Mouse (Mus musculus): ENCODE data around the gene Cyp51. TPM values are rescaled to one million over a fixed set of nuclear protein-coding genes. Genes with fewer than 3 reads are reported as not detected.

Cyp51 gene
- polyA plus RNA-seq, 1 experiment from 2014 or later: 115 TPM

GRCm38 (mm10) chr5:4080861-4081260 is 23.7 kb downstream of the Cyp51 start:
- H3K4me1 ChIP-seq (replicated peaks): no peaks in the 10 kb centered on the region
- 90% methylated on average over 2 of the region's 2 CpGs for WGBS

GRCm38 (mm10) chr5:4079086-4079485 is 25.5 kb downstream of the Cyp51 start:
- H3K27me3 ChIP-seq: no peaks in the 10 kb centered on the region
- H3K9me3 ChIP-seq: no peaks in the 10 kb centered on the region
- 92% methylated on average over 3 of the region's 3 CpGs for WGBS
- no peak overlapping the region for H3K9ac ChIP-seq
- no peak overlapping the region for H3K4me2 ChIP-seq
- H3K27ac ChIP-seq (replicated peaks): no peak overlapping the region
- no peak for ATAC-seq (ENCODE audit: low read depth)
- peaks cover 80% of the 10 kb centered on the region for H3K36me3 ChIP-seq
- no peak overlapping the region for H3K4me3 ChIP-seq
- H3K4me1 ChIP-seq (replicated peaks): no peaks in the 10 kb centered on the region

More at GRCm38 (mm10) chr5:4080861-4081260, 23.7 kb downstream of the Cyp51 start:
- Histone ChIP-seq H3K4me3 (no peak overlapping the region), H3K9ac (no peak overlapping the region), H3K4me2 (no peak overlapping the region), H3K36me3 (peaks cover 90% of the 10 kb centered on the region), H3K27ac (replicated peaks) (no peak overlapping the region), H3K27me3 (no peaks in the 10 kb centered on the region), H3K9me3 (no peaks in the 10 kb centered on the region)
- ATAC-seq (ENCODE audit: low read depth): no peak

GRCm38 (mm10) chr5:4067203-4067602 is 37.3 kb downstream of the Cyp51 start:
- H3K36me3 ChIP-seq: peaks cover 97% of the 10 kb centered on the region
- 94% methylated on average over 3 of the region's 3 CpGs for WGBS

GRCm38 (mm10) chr5:4066476-4067115 is 38.0 kb downstream of the Cyp51 start:
- H3K36me3 ChIP-seq: peaks cover 97% of the 10 kb centered on the region
- no peaks in the 10 kb centered on the region for H3K27me3 ChIP-seq
- no peak overlapping the region for H3K4me3 ChIP-seq
- no peak overlapping the region for H3K27ac ChIP-seq (replicated peaks)
- 96% methylated on average over 18 of the region's 18 CpGs for WGBS
- H3K9ac ChIP-seq: no peak overlapping the region
- no peak overlapping the region for H3K4me2 ChIP-seq
- no peaks in the 10 kb centered on the region for H3K4me1 ChIP-seq (replicated peaks)
- no peaks in the 10 kb centered on the region for H3K9me3 ChIP-seq
- peak; percentile 27; the same call in 1 of the 2 replicates for ATAC-seq (ENCODE audit: low read depth)

More at GRCm38 (mm10) chr5:4067203-4067602, 37.3 kb downstream of the Cyp51 start:
- no peak for ATAC-seq (ENCODE audit: low read depth)
- no peaks in the 10 kb centered on the region for H3K4me1 ChIP-seq (replicated peaks)
- no peak overlapping the region for H3K27ac ChIP-seq (replicated peaks)
- H3K9me3 ChIP-seq: no peaks in the 10 kb centered on the region
- H3K9ac ChIP-seq: no peak overlapping the region
- no peaks in the 10 kb centered on the region for H3K27me3 ChIP-seq
- H3K4me2 ChIP-seq: no peak overlapping the region
- no peak overlapping the region for H3K4me3 ChIP-seq

GRCm38 (mm10) chr5:4060313-4060712 is 44.2 kb downstream of the Cyp51 start:
- Histone ChIP-seq H3K4me3 (no peak overlapping the region), H3K27ac (replicated peaks) (no peak overlapping the region), H3K4me2 (no peak overlapping the region), H3K36me3 (peaks cover 90% of the 10 kb centered on the region), H3K9me3 (no peaks in the 10 kb centered on the region), H3K27me3 (no peaks in the 10 kb centered on the region), H3K4me1 (replicated peaks) (no peaks in the 10 kb centered on the region), H3K9ac (no peak overlapping the region)
- 95% methylated on average over 8 of the region's 8 CpGs for WGBS
- no peak for ATAC-seq (ENCODE audit: low read depth)

- Histone ChIP-seq H3K9me3 (no peaks in the 10 kb centered on the region), H3K4me1 (replicated peaks) (no peaks in the 10 kb centered on the region), H3K27me3 (no peaks in the 10 kb centered on the region), H3K4me2 (no peak overlapping the region), H3K9ac (no peak overlapping the region), H3K4me3 (no peak overlapping the region), H3K27ac (replicated peaks) (no peak overlapping the region), H3K36me3 (peaks cover 84% of the 10 kb centered on the region)
- no peak for ATAC-seq (ENCODE audit: low read depth)
- WGBS: 99% methylated on average over 2 of the region's 2 CpGs
These were observed 63.6 kb downstream of the Cyp51 start for GRCm38 (mm10) chr5:4040922-4041321.

GRCm38 (mm10) chr5:4040372-4040771 is 64.2 kb downstream of the Cyp51 start:
- no peak for ATAC-seq (ENCODE audit: low read depth)
- H3K9ac ChIP-seq: no peak overlapping the region
- 90% methylated on average over 6 of the region's 6 CpGs for WGBS
- H3K27ac ChIP-seq (replicated peaks): no peak overlapping the region
- peaks cover 85% of the 10 kb centered on the region for H3K36me3 ChIP-seq
- H3K4me1 ChIP-seq (replicated peaks): no peaks in the 10 kb centered on the region
- H3K9me3 ChIP-seq: no peaks in the 10 kb centered on the region
- no peak overlapping the region for H3K4me2 ChIP-seq
- H3K4me3 ChIP-seq: no peak overlapping the region
- H3K27me3 ChIP-seq: no peaks in the 10 kb centered on the region

GRCm38 (mm10) chr5:4039351-4039750 is 65.2 kb downstream of the Cyp51 start:
- no peak overlapping the region for H3K4me3 ChIP-seq
- 87% methylated on average over 8 of the region's 8 CpGs for WGBS
- no peaks in the 10 kb centered on the region for H3K27me3 ChIP-seq
- ATAC-seq (ENCODE audit: low read depth): no peak
- no peak overlapping the region for H3K4me2 ChIP-seq
- H3K4me1 ChIP-seq (replicated peaks): no peaks in the 10 kb centered on the region
- H3K9me3 ChIP-seq: no peaks in the 10 kb centered on the region
- peaks cover 86% of the 10 kb centered on the region for H3K36me3 ChIP-seq
- no peak overlapping the region for H3K27ac ChIP-seq (replicated peaks)
- H3K9ac ChIP-seq: no peak overlapping the region

GRCm38 (mm10) chr5:4036686-4037085 is 67.9 kb downstream of the Cyp51 start:
- ATAC-seq (ENCODE audit: low read depth): no peak
- Histone ChIP-seq H3K4me2 (no peak overlapping the region), H3K4me3 (no peak overlapping the region), H3K4me1 (replicated peaks) (no peaks in the 10 kb centered on the region), H3K36me3 (peaks cover 84% of the 10 kb centered on the region), H3K9ac (no peak overlapping the region), H3K27ac (replicated peaks) (no peak overlapping the region), H3K27me3 (no peaks in the 10 kb centered on the region), H3K9me3 (no peaks in the 10 kb centered on the region)
- 95% methylated on average over 9 of the region's 9 CpGs for WGBS

GRCm38 (mm10) chr5:4031846-4032245 is 72.7 kb downstream of the Cyp51 start:
- WGBS: 80% methylated on average over 4 of the region's 4 CpGs
- no peak overlapping the region for H3K4me2 ChIP-seq
- H3K4me3 ChIP-seq: no peak overlapping the region
- H3K4me1 ChIP-seq (replicated peaks): no peaks in the 10 kb centered on the region
- H3K9ac ChIP-seq: no peak overlapping the region
- H3K27me3 ChIP-seq: no peaks in the 10 kb centered on the region
- H3K27ac ChIP-seq (replicated peaks): no peak overlapping the region
- ATAC-seq (ENCODE audit: low read depth): no peak
- peaks cover 66% of the 10 kb centered on the region for H3K36me3 ChIP-seq
- no peaks in the 10 kb centered on the region for H3K9me3 ChIP-seq

Other genes with a start within 250 kb of the Cyp51 start
- gene Mterf1a, start 210.8 kb downstream of the Cyp51 start, polyA plus RNA-seq (2015; fragmentation: Nextera tagmentation; extraction: Ambion mirVana): 6.0 and 8.1 TPM in 2 replicates
- gene Akap9, start 176.7 kb downstream of the Cyp51 start, polyA plus RNA-seq (2015; fragmentation: Nextera tagmentation; extraction: Ambion mirVana): 328 and 342 TPM in 2 replicates
- gene Mterf1b, start 87.6 kb upstream of the Cyp51 start, polyA plus RNA-seq (2015; fragmentation: Nextera tagmentation; extraction: Ambion mirVana): 3.5 and 3.6 TPM in 2 replicates